Mouse (Mus musculus): ENCODE measurements at regions not wholly inside any gene's neighbourhood (a gene's known extent, or its start where the extent isn't known, plus 50 kb on each side); places are given as distances from the start of the nearest gene placed in this dataset.

DNA sequence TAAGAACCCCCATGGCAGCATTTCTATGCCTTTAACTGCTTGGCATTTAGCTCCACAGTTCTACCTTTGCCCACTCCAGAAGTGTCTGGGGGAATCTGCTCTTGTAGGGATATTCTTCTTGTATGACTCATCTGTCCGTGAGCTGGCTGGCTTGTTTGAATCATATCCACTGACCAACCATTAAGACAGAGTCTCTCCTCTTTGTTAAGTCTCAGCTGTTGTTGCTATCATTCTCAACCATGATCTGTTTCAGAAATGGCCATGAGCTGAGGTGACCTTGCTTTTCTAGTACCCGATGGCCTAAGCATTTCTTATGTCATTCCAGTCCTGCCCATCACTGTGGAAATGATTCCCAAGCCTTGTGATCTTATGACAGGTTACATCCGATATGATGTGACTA is 161.8 kb downstream of the 4930564D02Rik start:
- H3K27me3 ChIP-seq (ENCODE audit: control insufficient read depth, insufficient read depth, low read length), result no peaks in the 10 kb centered on the region
- H3K4me3 ChIP-seq (ENCODE audit: insufficient read depth in 1 of 2, low read depth in 2 of 2, low read length in 2 of 2), result no peak overlapping the region
- H3K36me3 ChIP-seq (replicated peaks; ENCODE audit: control insufficient read depth, insufficient read depth, low read depth), result no peaks in the 10 kb centered on the region
- no peaks in the 10 kb centered on the region for H3K9me3 ChIP-seq (ENCODE audit: control insufficient read depth, low read length)
- H3K4me1 ChIP-seq (replicated peaks; ENCODE audit: control insufficient read depth in 2 of 2, insufficient read depth in 2 of 2, low read length in 1 of 2), result no peaks in the 10 kb centered on the region
- TF ChIP-seq CTCF (IDR thresholded peaks at IDR 0.05; ENCODE audit: low read depth) (no peak), EP300 (IDR thresholded peaks at IDR 0.05; ENCODE audit: low read depth) (no peak)
- ATAC-seq (ENCODE audit: insufficient read depth) (no peak), DNase-seq (ENCODE audit: low read depth in 3 of 3, low spot score in 3 of 3) (no peak)
- no peak overlapping the region for H3K9ac ChIP-seq (replicated peaks)
- no peak overlapping the region for H3K4me2 ChIP-seq (ENCODE audit: low read depth)
- H3K27ac ChIP-seq, result no peak overlapping the region
- 56% methylated on average over 3 of the region's 3 CpGs for WGBS (ENCODE audit: insufficient replicate concordance)

DNA sequence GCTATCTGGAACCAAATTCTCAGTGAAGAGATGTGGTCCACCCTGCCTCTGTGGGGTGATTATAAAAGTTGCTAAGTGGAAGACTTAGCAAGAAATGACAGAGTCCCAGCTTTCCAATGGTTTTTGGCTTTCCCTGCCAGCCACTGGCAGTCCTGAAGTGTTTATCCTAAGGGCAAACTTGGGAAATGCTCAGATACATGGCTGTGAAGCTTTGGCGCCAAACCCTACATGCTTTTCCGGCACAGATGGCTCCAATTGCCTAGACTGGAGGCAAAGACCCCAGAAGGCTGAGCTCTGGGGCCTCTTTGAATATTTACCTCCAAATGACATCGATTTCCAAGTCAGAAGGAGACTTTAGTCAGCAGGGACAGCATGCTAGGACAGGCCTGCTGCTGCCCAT is 174.4 kb downstream of the 4930564D02Rik start:
- Histone ChIP-seq H3K27me3 (ENCODE audit: control insufficient read depth, insufficient read depth, low read length) (no peaks in the 10 kb centered on the region), H3K4me1 (replicated peaks; ENCODE audit: control insufficient read depth in 2 of 2, insufficient read depth in 2 of 2, low read length in 1 of 2) (no peaks in the 10 kb centered on the region), H3K4me2 (ENCODE audit: low read depth) (no peak overlapping the region), H3K36me3 (replicated peaks; ENCODE audit: control insufficient read depth, insufficient read depth, low read depth) (no peaks in the 10 kb centered on the region), H3K9me3 (ENCODE audit: control insufficient read depth, low read length) (no peaks in the 10 kb centered on the region), H3K27ac (no peak overlapping the region), H3K9ac (replicated peaks) (no peak overlapping the region), H3K4me3 (ENCODE audit: insufficient read depth in 1 of 2, low read depth in 2 of 2, low read length in 2 of 2) (no peak overlapping the region)
- WGBS (ENCODE audit: insufficient replicate concordance), result 49% methylated on average over 3 of the region's 3 CpGs
- no peak for DNase-seq (ENCODE audit: low read depth in 3 of 3, low spot score in 3 of 3)
- ATAC-seq (ENCODE audit: insufficient read depth), result no peak
- no peak for TF ChIP-seq CTCF (IDR thresholded peaks at IDR 0.05; ENCODE audit: low read depth)
- no peak for TF ChIP-seq EP300 (IDR thresholded peaks at IDR 0.05; ENCODE audit: low read depth)

DNA sequence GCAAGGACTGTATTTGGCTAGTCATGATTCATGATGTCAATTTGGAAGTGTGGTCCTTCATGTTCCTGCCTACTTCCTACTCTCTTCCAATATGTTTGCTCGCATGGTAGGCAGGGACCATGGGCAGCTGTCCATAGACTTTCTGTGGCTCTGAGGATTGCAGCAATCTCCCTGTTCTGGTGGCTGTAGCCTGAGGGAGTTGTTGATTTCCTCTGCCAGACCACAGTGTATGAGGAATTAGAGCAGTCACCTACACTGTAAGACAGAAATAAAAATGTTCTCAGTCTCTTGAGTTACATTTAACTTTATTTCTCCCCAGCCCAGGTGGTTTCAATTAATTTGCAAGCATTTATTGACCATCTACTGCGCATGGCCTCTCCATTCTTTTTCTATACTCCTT is 190.5 kb downstream of the 4930564D02Rik start:
- DNase-seq (ENCODE audit: low read depth in 3 of 3, low spot score in 3 of 3) (no peak), ATAC-seq (ENCODE audit: insufficient read depth) (no peak)
- H3K4me3 ChIP-seq (ENCODE audit: insufficient read depth in 1 of 2, low read depth in 2 of 2, low read length in 2 of 2), result no peak overlapping the region
- H3K9me3 ChIP-seq (ENCODE audit: control insufficient read depth, low read length), result no peaks in the 10 kb centered on the region
- H3K36me3 ChIP-seq (replicated peaks; ENCODE audit: control insufficient read depth, insufficient read depth, low read depth), result no peaks in the 10 kb centered on the region
- H3K4me1 ChIP-seq (replicated peaks; ENCODE audit: control insufficient read depth in 2 of 2, insufficient read depth in 2 of 2, low read length in 1 of 2), result no peaks in the 10 kb centered on the region
- H3K4me2 ChIP-seq (ENCODE audit: low read depth), result no peak overlapping the region
- WGBS (ENCODE audit: insufficient replicate concordance), result 48% methylated on average over 2 of the region's 2 CpGs
- H3K27me3 ChIP-seq (ENCODE audit: control insufficient read depth, insufficient read depth, low read length), result no peaks in the 10 kb centered on the region
- H3K9ac ChIP-seq (replicated peaks), result no peak overlapping the region
- H3K27ac ChIP-seq, result no peak overlapping the region
- TF ChIP-seq EP300 (IDR thresholded peaks at IDR 0.05; ENCODE audit: low read depth), result no peak

DNA sequence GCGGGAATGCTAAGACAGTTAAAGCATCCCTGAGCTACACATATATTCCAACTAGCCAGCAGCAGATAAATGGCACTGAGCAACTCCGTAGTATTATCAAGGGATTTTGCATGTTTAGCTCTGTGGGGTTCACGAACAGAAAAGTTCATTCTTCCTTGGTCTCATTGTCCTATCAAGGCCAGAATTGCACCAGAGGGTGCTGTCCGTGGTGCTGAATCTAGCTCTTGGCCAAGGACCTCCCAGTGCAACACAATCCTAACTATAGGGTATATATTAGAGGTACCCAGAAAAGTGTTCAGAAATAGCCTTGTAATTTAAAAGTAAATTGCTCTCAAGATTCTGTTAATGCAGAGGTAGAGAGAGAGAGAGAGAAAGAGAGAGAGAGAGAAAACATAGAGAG is 176.9 kb upstream of the Kcnd3 start:
- Histone ChIP-seq H3K9ac (replicated peaks) (no peak overlapping the region), H3K27ac (no peak overlapping the region), H3K4me3 (ENCODE audit: insufficient read depth in 1 of 2, low read depth in 2 of 2, low read length in 2 of 2) (no peak overlapping the region), H3K36me3 (replicated peaks; ENCODE audit: control insufficient read depth, insufficient read depth, low read depth) (no peaks in the 10 kb centered on the region), H3K27me3 (ENCODE audit: control insufficient read depth, insufficient read depth, low read length) (no peaks in the 10 kb centered on the region), H3K4me2 (ENCODE audit: low read depth) (no peak overlapping the region), H3K4me1 (replicated peaks; ENCODE audit: control insufficient read depth in 2 of 2, insufficient read depth in 2 of 2, low read length in 1 of 2) (no peaks in the 10 kb centered on the region), H3K9me3 (ENCODE audit: control insufficient read depth, low read length) (no peaks in the 10 kb centered on the region)
- ATAC-seq (ENCODE audit: insufficient read depth), result no peak
- peak; percentile 1 to 12 (median 10) for DNase-seq (ENCODE audit: low read depth in 3 of 3, low spot score in 3 of 3)
- WGBS (ENCODE audit: insufficient replicate concordance), result 20% methylated on average over 4 of the region's 4 CpGs
- no peak for TF ChIP-seq EP300 (IDR thresholded peaks at IDR 0.05; ENCODE audit: low read depth)
- no peak for TF ChIP-seq CTCF (IDR thresholded peaks at IDR 0.05; ENCODE audit: low read depth)

DNA sequence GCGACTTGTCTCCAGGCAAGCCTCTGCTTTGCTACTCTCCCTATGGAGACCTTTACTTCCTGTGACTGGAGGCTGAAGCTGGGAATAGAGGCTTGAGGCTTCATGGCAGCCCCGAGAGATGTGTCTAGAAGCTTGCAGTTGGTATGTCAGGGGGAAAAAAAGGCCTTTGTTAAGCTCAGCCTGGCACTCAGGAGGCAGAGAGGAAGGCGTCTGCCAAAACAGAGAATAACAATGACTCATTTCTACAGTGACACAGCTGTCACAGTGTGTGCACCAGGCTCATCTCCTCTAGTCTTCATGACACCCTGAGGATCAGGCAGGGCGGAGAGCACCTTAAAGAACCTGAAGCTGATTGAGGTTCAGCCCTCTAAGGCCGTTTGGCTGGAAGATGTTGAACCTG is 171.2 kb upstream of the Kcnd3 start:
- TF ChIP-seq EP300 (IDR thresholded peaks at IDR 0.05; ENCODE audit: low read depth), result no peak
- no peak for TF ChIP-seq CTCF (IDR thresholded peaks at IDR 0.05; ENCODE audit: low read depth)
- 48% methylated on average over 5 of the region's 5 CpGs for WGBS (ENCODE audit: insufficient replicate concordance)
- Histone ChIP-seq H3K27ac (no peak overlapping the region), H3K27me3 (ENCODE audit: control insufficient read depth, insufficient read depth, low read length) (no peaks in the 10 kb centered on the region), H3K4me1 (replicated peaks; ENCODE audit: control insufficient read depth in 2 of 2, insufficient read depth in 2 of 2, low read length in 1 of 2) (no peaks in the 10 kb centered on the region), H3K9me3 (ENCODE audit: control insufficient read depth, low read length) (no peaks in the 10 kb centered on the region), H3K4me3 (ENCODE audit: insufficient read depth in 1 of 2, low read depth in 2 of 2, low read length in 2 of 2) (no peak overlapping the region), H3K9ac (replicated peaks) (no peak overlapping the region), H3K36me3 (replicated peaks; ENCODE audit: control insufficient read depth, insufficient read depth, low read depth) (no peaks in the 10 kb centered on the region), H3K4me2 (ENCODE audit: low read depth) (no peak overlapping the region)
- ATAC-seq (ENCODE audit: insufficient read depth) (no peak), DNase-seq (ENCODE audit: low read depth in 3 of 3, low spot score in 3 of 3) (no peak)

DNA sequence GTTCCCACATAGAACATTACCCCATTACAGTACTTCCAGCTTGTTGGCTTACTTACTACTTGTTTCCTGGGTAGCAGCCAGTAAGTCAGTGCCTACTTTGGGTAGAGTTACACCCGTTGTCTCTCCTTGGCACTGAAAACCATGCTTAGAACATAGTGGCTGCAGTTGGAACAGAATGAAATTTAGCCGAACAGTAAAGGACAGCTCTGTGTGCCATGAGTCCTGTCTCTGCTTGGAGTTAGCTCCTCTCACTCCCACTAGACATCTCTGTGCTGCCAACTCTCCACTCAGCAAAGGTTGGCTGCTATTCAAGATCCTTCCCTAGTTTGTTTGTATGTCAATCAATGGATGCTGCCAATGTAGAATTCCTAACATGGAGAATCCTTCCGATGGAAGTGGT is 170.4 kb upstream of the Kcnd3 start:
- no peaks in the 10 kb centered on the region for H3K9me3 ChIP-seq (ENCODE audit: control insufficient read depth, low read length)
- H3K9ac ChIP-seq (replicated peaks), result no peak overlapping the region
- TF ChIP-seq CTCF (IDR thresholded peaks at IDR 0.05; ENCODE audit: low read depth) (no peak), EP300 (IDR thresholded peaks at IDR 0.05; ENCODE audit: low read depth) (no peak)
- no peak for ATAC-seq (ENCODE audit: insufficient read depth)
- H3K27me3 ChIP-seq (ENCODE audit: control insufficient read depth, insufficient read depth, low read length), result no peaks in the 10 kb centered on the region
- H3K4me3 ChIP-seq (ENCODE audit: insufficient read depth in 1 of 2, low read depth in 2 of 2, low read length in 2 of 2), result no peak overlapping the region
- H3K36me3 ChIP-seq (replicated peaks; ENCODE audit: control insufficient read depth, insufficient read depth, low read depth), result no peaks in the 10 kb centered on the region
- no peak for DNase-seq (ENCODE audit: low read depth in 3 of 3, low spot score in 3 of 3)
- WGBS (ENCODE audit: insufficient replicate concordance), result 57% methylated on average over 3 of the region's 3 CpGs
- no peaks in the 10 kb centered on the region for H3K4me1 ChIP-seq (replicated peaks; ENCODE audit: control insufficient read depth in 2 of 2, insufficient read depth in 2 of 2, low read length in 1 of 2)
- H3K27ac ChIP-seq, result no peak overlapping the region
- no peak overlapping the region for H3K4me2 ChIP-seq (ENCODE audit: low read depth)

Data from liver, embryonic 14.5 days (tissue).